Mouse (Mus musculus) megakaryocyte-erythroid progenitor cell, adult 5-6 weeks (primary cell): ENCODE measurements around the gene Zic3. TPM values are rescaled to one million over a fixed set of nuclear protein-coding genes. Genes with fewer than 3 reads are reported as not detected.

Source experiments
- ATAC-seq: replicated peaks from 2 replicates; pipeline ENCODE4 v1.8.0; 2016; ENCODE audit warnings: mild to moderate bottlenecking, inconsistent platforms; ENCODE audit not compliant: severe bottlenecking, poor library complexity, low FRiP score, low TSS enrichment
- total RNA-seq, 2 experiments: library from RNA; stranded (forward) in 1 of 2; stranded (reverse) in 1 of 2; fragments of 200-1000, 215-1000 nt in 1 of 2; fragments of >200 nt in 1 of 2; fragmentation: Nextera tagmentation in 1 of 2; gene quantifications; 2 replicates each; pipeline ENCODE4 v1.2.3; 2014 to 2017

Gene Zic3
- total RNA-seq, 2 experiments from 2014 or later: not detected

GRCm38 (mm10) chrX:58038061-58039007, 15.8 kb downstream of the Zic3 start:
- no peak for ATAC-seq

- no peak for ATAC-seq
Observed at GRCm38 (mm10) chrX:58039703-58040102, 17.2 kb downstream of the Zic3 start.

GRCm38 (mm10) chrX:58041865-58042264, 19.4 kb downstream of the Zic3 start:
- no peak for ATAC-seq

GRCm38 (mm10) chrX:58042512-58042911, 20.0 kb downstream of the Zic3 start:
- ATAC-seq: no peak
